Mouse (Mus musculus) olfactory bulb, adult 2 months (tissue): ENCODE measurements around the gene A4galt.

Experiments used
- CTCF ChIP-seq: fragments of 200-500 bp; IDR thresholded peaks from 2 replicates; pipeline ENCODE4 v1.5.1; 2012; ENCODE audit warnings: low read depth, mild to moderate bottlenecking, low read length, moderate library complexity; ENCODE audit not compliant: insufficient read depth
- POLR2A ChIP-seq: fragments of 200-500 bp; IDR thresholded peaks from 2 replicates; pipeline ENCODE4 v1.6.1; 2012; ENCODE audit warnings: mild to moderate bottlenecking, low read depth, low read length, moderate library complexity; ENCODE audit not compliant: insufficient read depth

- no peak for TF ChIP-seq CTCF
- no peak for TF ChIP-seq POLR2A
These were observed 27.0 kb upstream of the A4galt start for GRCm38 (mm10) chr15:83278579-83278978.
